Mouse (Mus musculus): ENCODE data around the gene Cdca8.

Cdca8 gene

DNA sequence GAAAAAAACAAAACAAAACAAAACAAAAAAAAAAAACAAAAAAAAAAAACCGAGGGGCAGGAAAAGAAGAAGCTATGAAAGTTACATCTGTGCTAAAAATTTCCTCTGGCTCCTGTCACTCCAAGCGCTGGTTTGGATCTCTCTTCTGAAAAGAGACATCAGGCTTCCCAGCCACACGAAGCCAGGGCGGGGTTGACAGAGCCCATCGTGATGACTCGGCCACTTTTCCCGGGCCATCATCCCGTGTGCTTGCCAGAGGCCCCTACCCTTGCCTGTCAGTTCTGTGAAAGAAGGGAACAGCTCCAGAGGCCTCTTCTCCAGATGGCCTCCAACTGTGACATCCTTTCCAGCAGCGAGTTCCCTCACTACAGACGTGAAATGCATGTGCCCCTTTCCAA lies 11.9 kb upstream of the Cdca8 start:
- DNase-seq = no peak

DNA sequence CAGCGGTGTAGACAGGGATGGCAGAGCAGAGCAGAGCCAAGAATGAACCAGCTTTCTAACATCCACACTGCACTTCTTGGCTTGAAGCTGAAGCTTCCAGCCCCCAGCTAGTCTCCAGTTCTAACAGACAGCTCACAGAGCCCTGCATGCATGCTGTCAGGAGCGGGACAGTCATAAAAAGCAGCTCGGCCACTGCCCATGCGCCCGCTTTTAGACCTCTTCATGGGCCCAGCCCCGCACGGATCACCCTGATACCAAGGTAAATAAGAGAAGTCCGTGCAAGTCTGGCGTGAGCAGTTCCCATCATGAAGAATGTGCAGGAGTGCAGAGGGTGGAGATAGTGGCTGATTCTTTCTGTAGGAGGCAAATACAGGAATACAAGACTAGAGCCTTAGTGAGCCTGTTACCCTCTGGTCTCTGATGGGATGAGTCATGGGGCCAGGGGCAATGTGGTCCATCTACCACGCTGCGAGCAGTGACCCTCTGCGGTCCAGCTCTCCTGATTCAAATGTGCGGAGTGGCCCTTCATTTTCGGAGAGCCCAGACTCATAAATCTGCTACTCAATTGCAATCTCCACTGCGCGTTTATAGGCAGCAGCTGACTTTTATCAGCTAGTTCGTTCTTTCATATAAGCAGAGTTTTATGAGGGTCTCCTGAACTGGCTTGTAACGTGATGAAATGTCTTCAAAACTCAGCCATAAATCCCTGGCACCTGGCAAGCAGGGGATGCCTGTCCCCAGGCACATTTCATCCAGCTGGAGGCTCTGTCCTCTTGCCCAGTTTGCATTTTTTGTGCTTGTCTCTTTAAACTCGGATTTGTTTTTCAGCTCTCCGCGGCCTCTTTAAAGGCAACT lies 11.3 kb upstream of the Cdca8 start:
- no peak for DNase-seq

DNA sequence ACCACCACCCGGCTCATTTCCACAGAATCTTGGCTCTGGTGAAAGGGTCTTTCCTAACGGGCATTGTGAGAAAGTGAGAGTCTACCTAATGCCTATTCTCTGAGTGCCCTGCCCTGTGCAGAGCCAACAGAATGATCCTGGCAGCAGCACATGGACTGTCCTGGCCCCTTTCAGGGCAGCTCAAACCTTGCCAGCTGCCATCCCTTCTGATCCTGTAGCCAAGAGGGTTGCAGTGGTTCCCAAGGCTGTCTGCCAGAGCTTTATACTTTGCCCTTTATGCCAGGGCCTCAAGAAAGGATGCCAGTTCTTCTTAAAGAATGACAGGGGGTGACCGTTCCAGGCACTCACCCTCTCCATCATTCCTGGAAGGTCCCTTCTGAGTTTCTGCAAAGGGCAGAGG lies 10.4 kb upstream of the Cdca8 start:
- no peak for DNase-seq

DNA sequence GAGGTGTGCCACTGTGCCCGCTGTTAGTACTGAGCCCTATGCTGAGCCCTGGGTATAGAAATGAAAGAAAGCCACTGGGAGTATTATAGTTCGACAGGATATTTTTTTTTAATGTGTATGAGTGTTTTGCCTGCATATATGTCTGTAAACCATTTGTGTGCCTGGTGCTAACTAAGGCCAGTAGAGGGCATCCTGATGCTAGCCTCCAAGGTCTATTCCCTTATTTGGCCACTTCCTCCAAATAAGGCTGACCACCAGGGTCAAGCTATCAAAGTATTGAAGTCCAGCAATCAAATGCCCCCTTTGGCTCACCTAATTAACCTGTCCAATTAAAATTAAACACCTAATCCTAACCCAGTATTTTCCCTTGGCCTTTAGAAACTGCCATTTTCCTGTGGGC lies 5.8 kb upstream of the Cdca8 start:
- no peak for DNase-seq

DNA sequence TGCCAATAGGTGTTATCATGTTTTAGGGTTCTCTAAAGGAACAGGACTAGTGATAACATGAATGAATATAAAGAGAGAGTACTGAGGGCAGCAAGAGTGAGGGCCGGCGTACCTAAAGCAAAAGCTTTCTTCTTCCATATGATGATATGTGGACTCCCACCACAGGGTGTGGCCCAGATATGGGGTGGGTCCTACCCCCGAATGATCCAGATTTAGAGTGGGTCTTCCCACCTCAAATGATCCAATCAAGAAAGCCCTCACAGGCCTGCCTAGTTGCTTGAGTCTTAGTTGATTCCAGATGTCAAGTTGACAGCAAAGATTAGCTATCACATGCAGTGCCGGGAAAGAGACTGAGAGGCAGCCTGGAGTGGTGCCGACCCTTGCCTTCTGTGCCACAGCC lies 4.7 kb upstream of the Cdca8 start:
- DNase-seq = no peak

DNA sequence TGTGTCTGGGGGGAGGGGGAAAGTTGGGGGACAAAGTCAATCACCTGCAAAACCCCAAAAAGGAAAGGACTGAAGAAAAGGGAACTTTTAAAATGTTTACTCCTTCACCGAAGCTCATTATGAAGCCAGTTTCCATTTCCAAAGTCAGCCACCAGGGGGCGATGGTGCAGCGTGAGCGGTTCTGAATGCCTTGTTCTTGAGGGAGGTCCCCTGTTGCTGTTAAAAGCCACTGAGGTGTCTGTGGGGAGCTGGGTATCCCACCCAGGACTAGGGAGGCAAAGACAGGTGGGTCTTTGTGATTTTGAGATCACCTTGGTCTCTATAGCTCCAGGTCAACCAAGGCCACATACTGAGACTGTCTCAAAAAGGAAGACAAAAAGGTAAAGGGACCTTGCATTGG lies 3.9 kb upstream of the Cdca8 start:
- DNase-seq = peak; percentile 82

DNA sequence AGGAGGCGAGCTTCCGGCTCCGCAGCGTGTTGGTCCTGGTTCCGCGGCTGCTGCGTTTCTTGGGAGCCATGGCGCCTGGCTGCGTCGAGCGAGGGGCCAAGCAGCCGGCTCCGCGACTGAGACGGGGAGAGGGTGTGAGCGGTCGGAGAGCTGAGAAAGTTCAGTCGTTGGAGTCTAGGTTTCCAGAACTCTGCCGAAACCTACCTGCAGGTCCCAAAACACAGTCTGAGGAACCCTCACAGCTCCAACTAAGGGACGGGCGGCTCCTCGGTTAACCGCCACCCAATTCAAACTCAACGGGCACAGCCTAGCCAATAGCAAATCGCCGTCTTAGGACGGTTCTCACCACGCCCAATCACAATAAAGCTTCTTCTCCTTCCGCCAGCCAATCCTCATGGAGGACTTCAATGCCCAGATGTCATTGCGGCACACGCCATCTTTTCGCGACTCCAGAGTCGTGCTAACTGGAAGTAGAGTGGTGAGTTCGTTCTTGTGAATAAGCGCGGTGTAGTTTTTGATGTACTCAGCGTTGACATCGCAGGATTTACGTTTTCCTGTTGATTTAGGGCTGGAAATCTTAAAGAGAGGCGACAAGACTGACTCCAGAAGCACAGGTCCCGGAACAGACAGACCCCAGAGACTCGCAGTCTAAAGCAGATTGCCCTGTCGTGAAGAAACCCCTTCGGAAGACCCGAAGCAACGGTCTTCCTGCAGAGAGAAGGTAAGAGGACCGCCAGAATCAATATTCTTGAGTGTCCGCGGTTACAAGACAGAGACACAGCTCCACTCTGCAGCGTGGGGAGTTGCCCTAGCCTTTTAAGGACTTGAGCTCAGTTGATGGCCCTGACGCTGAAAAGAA lies 2.3 kb downstream of the Cdca8 start, which contains the start of gene 9930104L06Rik:
Gene 9930104L06Rik (plus strand): TSS at position 436 of the 859 bp plus-strand sequence.
- DNase-seq = peak; percentile 94

DNA sequence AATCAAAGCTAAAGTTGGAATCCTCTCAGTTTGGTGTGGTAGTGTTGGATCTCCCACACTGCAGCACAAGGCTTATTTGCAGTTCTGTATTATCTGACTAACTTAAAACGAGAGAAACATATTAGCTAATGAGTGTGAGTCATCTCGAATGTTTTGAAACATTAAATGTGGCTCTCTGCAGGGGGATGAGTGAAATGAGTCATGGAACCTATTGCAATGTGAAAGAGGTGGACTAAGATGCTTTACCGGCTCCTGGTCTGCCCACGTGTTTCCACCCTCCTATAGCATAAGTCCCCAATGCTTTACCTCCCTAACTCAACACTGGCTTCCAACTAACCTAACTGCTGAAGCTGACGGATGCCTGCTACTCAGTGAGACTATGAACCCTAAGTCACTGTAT lies 11.0 kb downstream of the Cdca8 start:
- DNase-seq = no peak

DNA sequence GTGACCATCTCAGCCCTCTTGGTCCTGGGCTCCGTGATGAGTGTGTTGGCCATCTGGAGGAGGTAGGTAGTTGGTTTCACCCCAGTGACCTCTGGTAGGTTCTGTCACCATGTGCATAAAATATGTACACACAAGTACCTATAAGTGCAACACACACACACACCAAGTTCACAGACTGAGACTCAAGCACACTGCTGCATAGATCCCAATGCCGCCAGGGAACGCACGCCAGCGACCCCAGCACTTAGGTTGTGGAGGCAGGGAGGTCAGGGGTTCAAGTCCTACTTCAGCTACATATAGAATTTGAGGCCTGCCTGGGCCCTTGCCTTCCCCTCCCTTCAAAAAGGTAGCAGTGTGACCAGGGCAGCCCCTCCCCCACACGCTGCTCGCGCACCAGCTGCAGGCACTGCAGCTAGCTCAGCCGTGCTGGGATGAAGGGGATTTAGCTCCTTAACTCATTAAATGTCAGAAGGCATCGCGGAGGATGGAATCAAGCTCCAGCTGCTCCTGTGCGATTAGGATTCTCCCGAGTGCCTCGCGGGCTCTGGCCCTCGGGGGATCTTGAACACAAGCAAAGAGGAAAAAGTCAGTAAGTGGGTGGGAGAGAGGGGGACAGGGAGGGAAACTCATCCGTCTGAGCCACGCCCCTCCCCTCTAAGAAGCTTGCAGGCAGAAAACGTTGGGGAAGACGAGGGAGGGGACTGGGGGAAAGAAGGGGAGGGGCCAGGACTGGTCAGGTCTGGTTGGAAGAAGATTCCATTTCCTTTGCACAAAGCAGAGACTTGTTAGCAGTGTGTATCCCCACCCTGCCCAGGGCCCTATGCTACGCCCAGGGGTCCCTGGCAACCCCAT lies 32.9 kb downstream of the Cdca8 start:
- no peak for DNase-seq

DNA sequence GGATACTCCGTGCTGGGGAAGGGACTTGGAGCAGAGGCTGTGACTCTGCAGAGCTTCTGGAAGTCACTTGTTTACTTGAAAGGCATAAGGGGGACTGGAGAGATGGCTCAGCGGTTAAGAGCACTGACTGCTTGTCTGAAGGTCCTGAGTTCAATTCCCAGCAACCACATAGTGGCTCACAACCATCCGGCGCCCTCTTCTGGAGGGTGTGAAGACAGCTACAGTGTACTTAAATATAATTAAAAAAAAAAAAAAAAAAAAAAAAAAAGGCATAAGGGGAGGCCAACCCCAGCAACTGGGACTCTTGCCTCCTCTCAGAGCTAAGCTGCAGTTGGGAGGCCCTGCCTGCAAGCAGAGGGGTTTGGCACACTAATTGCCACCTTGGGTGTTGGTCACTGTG lies 33.7 kb downstream of the Cdca8 start:
- peak; percentile 18 for DNase-seq

DNA sequence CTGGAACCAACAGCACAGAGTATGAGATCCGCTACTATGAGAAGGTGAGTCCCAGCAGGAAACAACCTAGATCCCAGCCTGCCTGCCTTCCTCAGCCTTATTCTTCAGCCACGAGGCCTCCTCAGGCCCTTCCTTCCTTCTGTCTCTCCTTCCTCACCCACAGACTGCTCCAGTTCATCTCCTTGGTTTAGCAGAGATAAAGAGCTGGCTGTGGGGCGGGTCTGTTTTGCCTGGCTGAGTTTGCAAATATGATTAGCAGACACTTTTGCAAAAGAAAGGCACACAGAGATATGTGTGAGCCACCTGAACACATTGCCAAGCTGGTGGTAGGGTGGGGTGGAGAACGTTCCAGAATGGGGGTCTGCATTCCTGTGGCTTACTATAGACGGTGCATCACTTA lies 39.2 kb downstream of the Cdca8 start:
- DNase-seq = no peak

DNA sequence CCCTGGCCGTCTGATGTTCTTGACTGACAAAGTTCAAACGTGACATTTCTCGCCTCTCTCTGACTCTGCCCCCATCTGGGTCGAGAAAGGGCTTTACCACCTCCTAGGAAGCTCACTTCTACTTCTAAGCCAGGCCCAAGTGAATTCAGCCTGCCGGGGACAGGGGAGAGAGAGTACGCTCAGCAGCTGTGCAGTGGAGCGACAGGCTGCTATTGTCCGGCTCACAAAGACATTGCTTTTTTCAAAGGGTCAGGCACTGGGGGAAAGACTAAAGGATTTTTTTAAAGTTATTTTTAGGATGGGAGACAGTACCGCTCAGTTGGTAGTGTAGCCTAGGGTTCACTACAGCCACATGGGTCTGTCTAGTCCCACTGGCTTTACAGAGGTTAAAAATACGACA lies 40.7 kb downstream of the Cdca8 start:
- DNase-seq = no peak

DNA sequence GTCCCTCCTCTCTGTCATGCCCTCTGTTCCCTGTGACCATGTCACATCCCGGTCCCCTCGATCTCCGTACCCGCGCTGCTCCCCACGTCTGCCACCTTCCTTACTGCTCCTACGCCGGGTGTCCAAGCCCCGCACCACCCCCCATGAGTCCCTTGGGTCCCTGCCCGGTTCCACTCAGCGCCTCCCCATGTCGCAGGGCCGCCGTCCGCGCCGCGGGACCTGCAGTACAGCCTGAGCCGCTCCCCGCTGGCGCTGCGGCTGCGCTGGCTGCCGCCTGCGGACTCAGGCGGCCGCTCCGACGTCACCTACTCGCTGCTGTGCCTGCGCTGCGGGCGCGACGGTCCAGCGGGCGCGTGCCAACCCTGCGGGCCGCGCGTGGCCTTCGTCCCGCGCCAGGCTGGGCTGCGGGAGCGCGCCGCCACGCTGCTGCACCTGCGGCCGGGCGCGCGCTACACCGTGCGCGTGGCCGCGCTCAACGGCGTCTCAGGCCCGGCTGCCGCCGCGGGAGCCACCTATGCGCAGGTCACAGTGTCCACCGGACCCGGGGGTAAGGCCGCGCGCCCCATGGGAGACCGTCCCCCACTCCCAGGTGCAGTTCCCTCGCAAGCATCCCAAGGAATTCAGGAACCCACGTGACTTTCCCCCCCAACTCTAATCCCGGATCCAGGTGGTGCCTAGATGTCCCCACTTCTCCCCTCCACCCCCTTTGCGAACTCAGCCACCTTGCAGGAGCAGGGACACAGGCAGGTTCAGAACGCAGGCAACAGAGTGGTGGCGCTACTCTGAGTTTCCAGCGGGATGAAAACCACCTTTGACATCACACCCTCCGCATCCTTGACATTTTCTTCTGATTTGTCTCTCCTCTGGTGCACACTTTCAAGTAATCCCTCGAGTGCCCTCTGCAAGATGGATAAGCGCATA lies 44.3 kb downstream of the Cdca8 start:
- no peak for DNase-seq

DNA sequence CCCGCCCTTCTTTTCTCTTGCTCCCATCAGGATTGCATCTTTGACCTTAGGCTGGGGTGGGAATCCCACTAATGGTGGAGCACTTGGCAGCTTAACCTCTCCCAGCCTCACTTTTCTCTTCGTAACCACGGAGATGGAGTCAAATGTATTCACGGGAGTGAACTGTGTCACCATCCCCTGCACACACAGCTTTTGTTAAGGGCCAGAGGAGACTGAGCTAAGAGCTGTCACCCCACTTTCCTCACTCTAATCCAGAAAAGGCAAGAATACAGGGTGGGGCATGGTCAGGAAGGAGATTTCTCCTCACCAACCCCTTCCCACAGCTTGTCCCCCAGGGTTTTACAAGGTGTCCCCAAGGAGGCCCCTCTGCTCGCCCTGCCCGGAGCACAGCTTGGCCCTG lies 45.3 kb downstream of the Cdca8 start:
- DNase-seq = no peak

DNA sequence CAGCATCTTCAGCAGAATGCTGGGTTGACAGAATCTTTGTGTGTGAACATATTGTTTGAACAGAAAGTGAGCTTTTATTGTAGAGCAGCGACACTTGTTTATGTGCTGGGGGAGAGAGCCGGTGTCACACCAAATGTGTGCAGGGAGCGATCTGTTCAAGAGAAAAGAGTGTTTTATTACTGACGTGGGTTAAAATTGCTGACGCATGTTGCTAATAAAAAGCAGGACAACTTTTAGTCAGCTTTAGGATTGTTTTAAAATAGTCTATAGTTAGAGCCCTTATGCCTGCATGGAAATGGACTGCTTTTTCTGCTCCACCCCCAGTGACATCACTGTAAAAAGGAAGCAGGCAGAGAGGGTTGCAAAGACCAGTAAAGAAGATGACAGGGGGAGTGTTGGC lies 48.3 kb downstream of the Cdca8 start:
- no peak for DNase-seq

DNA sequence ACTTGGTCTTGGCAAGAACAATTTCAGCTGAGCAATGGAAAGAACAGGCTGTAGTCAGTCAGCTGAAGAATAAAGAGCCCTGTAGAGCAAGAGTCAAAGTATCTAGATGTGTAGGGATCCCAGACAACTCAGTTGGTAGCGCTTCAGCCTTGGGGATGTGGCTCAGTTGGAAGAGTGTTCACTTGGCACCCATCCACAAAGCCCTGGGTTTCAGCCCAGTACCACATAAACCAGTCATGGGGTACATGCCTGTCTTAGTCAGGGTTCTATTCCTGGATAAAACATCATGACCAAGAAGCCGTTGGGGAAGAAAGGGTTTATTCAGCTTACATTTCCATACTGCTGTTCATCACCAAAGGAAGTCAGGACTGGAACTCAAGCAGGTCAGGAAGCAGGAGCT lies 49.2 kb downstream of the Cdca8 start:
- DNase-seq = no peak

DNA sequence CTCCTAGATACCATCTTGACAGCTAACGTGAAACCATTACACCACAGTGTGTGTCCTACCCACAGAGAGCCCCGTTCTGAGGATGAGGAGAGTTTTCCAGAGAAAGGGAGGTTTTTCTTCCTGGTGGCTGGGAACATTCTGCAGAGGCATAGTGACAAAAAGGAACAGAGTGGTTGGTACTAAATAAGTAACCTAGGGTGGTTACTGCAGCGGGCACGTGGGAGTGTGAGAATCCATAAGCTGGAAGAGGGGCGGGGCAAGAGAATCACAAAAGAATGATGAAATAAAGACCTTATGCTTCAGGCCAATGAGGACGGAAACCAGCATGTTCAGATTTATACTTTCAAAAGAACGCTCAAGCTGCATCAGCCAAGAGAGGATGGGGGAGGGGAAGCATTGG lies 50.4 kb downstream of the Cdca8 start:
- no peak for DNase-seq

DNA sequence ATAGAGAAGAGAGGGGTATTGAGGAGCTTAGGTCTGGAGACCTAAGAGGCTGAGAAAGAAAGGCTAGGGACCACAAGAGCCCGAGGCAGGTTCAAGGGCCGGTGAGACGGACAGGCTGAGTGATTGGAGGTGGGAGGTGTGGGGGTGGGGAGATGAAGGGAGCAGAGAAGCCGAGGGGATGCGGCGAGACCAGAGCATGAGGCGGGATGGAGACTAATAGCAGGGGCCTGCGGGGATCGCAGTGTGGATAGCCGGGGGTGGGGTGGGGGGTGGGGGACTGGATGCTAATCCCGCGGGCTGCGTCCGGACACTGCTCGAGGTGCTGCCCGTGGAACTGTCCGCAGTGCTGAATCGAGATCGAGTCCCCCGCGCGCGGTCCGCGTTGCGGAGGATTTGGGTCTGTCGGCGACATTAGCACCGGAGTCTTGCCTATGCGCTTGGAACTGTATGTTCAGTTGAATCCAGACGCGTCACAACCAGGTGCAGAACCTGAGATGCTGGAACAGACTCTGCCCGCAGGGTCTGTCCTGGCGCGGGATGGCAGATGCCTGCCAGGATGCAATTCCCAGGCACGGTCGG lies 56.9 kb downstream of the Cdca8 start:
- DNase-seq = peak; percentile 18

DNA sequence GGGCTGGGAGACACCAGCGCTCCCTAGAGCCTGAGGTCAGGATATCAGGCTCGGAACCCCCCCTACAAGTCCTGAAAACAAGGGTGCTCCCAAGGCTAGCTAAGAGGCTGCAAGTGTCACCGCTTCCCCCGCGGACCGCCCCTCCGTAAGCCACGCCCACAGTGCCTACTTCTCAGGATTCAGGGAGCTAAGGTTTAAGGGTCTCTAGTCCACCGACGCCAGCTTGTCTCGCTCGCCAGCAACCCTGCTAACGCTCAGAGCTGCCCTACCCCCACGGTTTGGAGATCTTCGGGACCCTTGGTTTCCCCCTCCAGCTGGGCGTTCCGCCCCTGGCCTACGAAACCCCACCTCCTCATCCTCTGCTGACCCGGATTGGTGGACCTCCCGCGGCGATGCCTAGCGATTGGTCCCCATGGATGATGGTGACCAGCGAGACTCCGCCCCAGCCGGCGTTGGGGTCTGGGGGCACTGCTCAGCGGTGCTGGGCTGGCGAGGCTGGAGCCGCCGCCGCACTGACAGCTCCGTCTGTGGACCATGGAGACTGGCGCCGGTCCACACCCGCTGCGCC lies 57.7 kb downstream of the Cdca8 start:
- DNase-seq = no peak

DNA sequence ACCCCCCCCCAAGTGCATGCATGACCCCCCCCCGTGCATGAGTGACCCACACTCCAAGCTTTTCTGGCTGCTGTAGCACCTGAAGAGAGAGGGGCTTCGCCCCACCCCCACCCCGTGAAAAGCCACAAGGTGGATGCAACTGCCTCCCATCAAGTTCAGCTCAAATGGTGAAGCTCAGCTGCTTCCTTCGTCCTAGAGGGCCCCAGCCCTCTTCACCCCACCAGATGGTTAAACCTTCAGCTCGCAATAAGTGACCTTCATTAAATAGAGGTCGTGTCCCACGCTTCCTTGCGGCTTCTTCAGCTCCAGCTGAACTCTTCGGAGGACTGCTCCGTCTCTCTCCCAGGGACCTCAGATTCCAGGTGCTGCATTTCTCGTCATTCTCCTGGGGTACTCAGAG lies 58.5 kb downstream of the Cdca8 start, which contains the start of gene Epha10:
Gene Epha10 (plus strand): TSS at position 301 of the 400 bp plus-strand sequence.
- DNase-seq = no peak

DNA sequence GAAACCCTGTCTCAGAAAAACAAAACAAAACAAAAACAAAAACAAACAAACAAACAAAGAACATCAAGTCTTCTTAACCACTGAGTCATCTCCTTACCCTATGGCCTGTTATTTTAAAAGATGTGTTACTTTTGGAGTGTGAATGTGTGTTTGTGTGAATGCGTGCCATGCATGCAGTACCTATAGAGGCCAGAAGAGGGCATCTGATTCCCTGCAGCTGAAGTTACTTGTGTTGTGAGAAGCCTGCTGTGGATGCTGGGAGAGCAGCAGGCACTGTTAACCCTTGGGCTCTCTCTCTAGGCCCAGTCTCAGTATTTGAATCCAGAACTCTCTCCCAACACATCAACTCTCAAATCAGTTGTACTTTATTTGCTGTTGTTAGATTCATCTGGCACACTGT lies 66.4 kb downstream of the Cdca8 start:
- DNase-seq = no peak

All from thymus, postnatal 14 days (tissue).